Mouse (Mus musculus): ENCODE results near the gene Rpl41. TPM values are rescaled to one million over a fixed set of nuclear protein-coding genes. Genes with fewer than 3 reads are reported as not detected.

The Rpl41 gene
- polyA plus RNA-seq, 1 experiment from 2014 or later = 4,697 TPM

DNA sequence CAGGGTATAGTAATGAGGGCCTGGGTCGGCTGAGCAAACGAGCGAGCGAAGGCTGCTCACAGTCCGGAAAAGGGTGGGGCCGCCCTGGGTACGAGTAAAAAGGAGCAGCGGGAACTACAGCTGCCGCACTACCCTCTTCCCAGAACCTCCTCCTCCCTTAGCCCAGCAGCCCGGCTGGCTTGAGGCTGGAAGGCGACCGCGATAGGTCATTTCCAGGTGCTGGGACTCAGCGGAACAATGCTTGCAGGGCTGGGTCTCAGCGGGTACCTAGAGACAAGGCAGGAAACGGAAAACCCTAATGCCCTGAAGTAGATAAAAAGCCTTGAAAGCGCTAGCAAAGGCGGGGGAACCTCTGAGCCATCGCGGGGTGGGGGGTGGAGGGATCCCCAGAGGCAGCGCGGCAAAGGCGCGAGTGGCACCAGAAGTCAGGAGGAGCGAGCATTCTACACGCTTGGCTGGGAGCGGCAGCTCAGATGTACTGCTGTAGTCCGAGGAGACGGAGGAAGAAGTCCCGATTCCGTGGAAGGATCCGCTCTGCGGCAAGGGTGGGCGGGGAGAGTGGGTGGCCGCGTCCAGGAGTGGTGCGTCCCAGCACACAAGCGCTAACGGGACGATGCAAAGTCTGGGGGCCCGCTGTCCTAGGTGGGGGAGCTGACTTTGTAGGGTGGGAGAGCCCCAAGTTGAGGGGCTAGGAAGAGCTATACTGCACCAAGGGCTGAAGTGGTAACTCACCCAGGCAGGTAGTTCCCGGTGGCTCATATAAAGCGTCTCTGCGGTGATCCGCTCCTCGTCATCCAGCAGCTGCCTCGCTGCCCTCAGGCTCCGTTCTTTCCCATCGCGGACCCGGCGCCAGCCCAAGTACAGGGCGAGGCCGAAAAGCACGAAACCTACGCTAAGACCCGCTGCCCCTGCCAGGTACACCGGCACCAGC is 24.1 kb downstream of the Rpl41 start:
- H3K36me3 ChIP-seq (ENCODE audit: insufficient read depth) = peaks cover 12% of the 10 kb centered on the region; the same call in 1 of the 2 replicates
- no peaks in the 10 kb centered on the region for H3K9me3 ChIP-seq (ENCODE audit: low read depth, low read length)
- DNase-seq (peak; percentile 73), ATAC-seq (ENCODE audit: insufficient read depth) (peak; percentile 25)
- TF ChIP-seq CTCF (IDR thresholded peaks at IDR 0.05; ENCODE audit: low read depth) = no peak
- under 1% methylated on average over 58 of the region's 58 CpGs for WGBS
- H3K9ac ChIP-seq = peak overlapping the region; percentile 78
- peak overlapping the region; percentile 82 for H3K4me3 ChIP-seq (ENCODE audit: low read depth, low read length)
- H3K4me1 ChIP-seq (ENCODE audit: insufficient read depth) = no peaks in the 10 kb centered on the region
- peak overlapping the region; percentile 80 for H3K27ac ChIP-seq (ENCODE audit: low read depth)
- no peaks in the 10 kb centered on the region for H3K27me3 ChIP-seq (ENCODE audit: insufficient read depth, low read length)
- H3K4me2 ChIP-seq = peak overlapping the region; percentile 100

DNA sequence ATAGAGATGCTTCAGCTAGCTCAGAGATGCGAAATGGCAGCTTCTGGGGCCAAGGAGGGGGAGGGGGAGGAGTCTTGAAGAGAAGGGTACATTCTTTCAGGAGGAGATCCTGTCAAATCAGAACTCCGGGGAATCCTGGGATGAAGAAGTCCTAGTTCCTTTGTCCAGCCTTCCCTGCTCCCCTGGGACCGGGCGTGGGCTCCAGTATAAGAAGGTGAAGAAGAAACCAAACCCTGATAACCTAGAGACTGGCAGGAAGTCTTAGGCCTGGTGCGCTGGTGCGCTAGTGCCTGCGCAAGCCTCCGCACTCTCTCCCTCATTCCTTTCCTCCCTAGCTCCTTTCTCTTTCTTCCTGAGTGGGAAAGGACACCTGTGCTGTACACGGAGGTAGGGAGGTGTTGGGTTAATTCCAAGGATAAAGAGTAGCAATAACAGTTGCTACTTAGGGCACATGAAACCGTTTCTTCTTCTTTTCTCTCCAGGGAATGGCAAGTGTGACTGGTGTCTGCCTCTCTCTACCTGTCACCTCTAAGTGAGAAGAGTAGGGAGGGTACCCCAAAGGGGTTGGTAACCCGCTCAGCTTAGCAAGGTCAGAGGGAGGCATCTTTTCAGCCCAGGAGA is 24.9 kb downstream of the Rpl41 start:
- Histone ChIP-seq H3K27ac (ENCODE audit: low read depth) (no peak overlapping the region), H3K4me2 (peak overlapping the region; percentile 100), H3K27me3 (ENCODE audit: insufficient read depth, low read length) (no peaks in the 10 kb centered on the region), H3K4me3 (ENCODE audit: low read depth, low read length) (peak overlapping the region; percentile 82), H3K9me3 (ENCODE audit: low read depth, low read length) (no peaks in the 10 kb centered on the region), H3K36me3 (ENCODE audit: insufficient read depth) (peaks cover 17% of the 10 kb centered on the region), H3K4me1 (ENCODE audit: insufficient read depth) (no peaks in the 10 kb centered on the region), H3K9ac (peak overlapping the region; percentile 78)
- ATAC-seq (ENCODE audit: insufficient read depth) = no peak
- TF ChIP-seq CTCF (IDR thresholded peaks at IDR 0.05; ENCODE audit: low read depth) = no peak
- DNase-seq = no peak
- WGBS = 16% methylated on average over 11 of the region's 11 CpGs

DNA sequence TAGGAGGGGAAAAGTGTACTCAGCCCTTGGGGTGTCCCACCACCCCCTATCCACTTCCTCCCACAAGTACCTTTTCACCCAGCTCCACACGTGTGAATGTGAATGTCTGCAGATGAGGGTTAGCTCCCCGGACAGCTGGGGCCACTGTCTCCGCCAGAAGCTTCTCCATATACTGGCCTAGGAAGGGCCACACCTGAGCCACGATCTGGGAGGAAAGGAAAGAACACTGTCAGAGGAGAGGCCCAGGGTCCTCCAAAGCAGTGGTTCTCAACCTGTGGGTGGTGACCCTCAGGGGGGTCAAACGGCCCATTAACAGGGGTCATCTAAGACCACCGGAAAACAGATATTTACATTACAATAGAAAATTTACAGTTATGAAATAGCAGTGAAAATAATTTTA is 26.8 kb downstream of the Rpl41 start:
- H3K9me3 ChIP-seq (ENCODE audit: low read depth, low read length) = no peaks in the 10 kb centered on the region
- H3K4me2 ChIP-seq = no peak overlapping the region
- WGBS = 68% methylated on average over 6 of the region's 6 CpGs
- DNase-seq = no peak
- no peak overlapping the region for H3K27ac ChIP-seq (ENCODE audit: low read depth)
- no peak overlapping the region for H3K4me3 ChIP-seq (ENCODE audit: low read depth, low read length)
- H3K36me3 ChIP-seq (ENCODE audit: insufficient read depth) = peaks cover 22% of the 10 kb centered on the region
- H3K9ac ChIP-seq = no peak overlapping the region
- no peak for ATAC-seq (ENCODE audit: insufficient read depth)
- no peaks in the 10 kb centered on the region for H3K4me1 ChIP-seq (ENCODE audit: insufficient read depth)
- no peak for TF ChIP-seq CTCF (IDR thresholded peaks at IDR 0.05; ENCODE audit: low read depth)
- H3K27me3 ChIP-seq (ENCODE audit: insufficient read depth, low read length) = no peaks in the 10 kb centered on the region; the same call in 1 of the 2 replicates

- Histone ChIP-seq H3K9ac (no peak overlapping the region), H3K4me3 (ENCODE audit: low read depth, low read length) (no peak overlapping the region), H3K4me2 (no peak overlapping the region), H3K9me3 (ENCODE audit: low read depth, low read length) (no peaks in the 10 kb centered on the region), H3K4me1 (ENCODE audit: insufficient read depth) (no peaks in the 10 kb centered on the region), H3K36me3 (ENCODE audit: insufficient read depth) (peaks cover 22% of the 10 kb centered on the region), H3K27me3 (ENCODE audit: insufficient read depth, low read length) (peaks cover 10% of the 10 kb centered on the region; the same call in 1 of the 2 replicates), H3K27ac (ENCODE audit: low read depth) (no peak overlapping the region)
- ATAC-seq (ENCODE audit: insufficient read depth) (no peak), DNase-seq (no peak)
- WGBS = 82% methylated on average over 16 of the region's 16 CpGs
- TF ChIP-seq CTCF (IDR thresholded peaks at IDR 0.05; ENCODE audit: low read depth) = no peak
Observed at GRCm38 (mm10) chr10:128520591-128520990, 28.5 kb downstream of the Rpl41 start.

GRCm38 (mm10) chr10:128518833-128519232 is 30.3 kb downstream of the Rpl41 start:
- Histone ChIP-seq H3K4me2 (no peak overlapping the region), H3K9me3 (ENCODE audit: low read depth, low read length) (no peaks in the 10 kb centered on the region), H3K9ac (no peak overlapping the region), H3K4me1 (ENCODE audit: insufficient read depth) (no peaks in the 10 kb centered on the region), H3K36me3 (ENCODE audit: insufficient read depth) (peaks cover 27% of the 10 kb centered on the region), H3K27ac (ENCODE audit: low read depth) (no peak overlapping the region), H3K27me3 (ENCODE audit: insufficient read depth, low read length) (peaks cover 10% of the 10 kb centered on the region; the same call in 1 of the 2 replicates), H3K4me3 (ENCODE audit: low read depth, low read length) (no peak overlapping the region)
- TF ChIP-seq CTCF (IDR thresholded peaks at IDR 0.05; ENCODE audit: low read depth) = peak; percentile 53
- WGBS = 75% methylated on average over 7 of the region's 7 CpGs
- ATAC-seq (ENCODE audit: insufficient read depth) = no peak
- DNase-seq = peak; percentile 43

DNA sequence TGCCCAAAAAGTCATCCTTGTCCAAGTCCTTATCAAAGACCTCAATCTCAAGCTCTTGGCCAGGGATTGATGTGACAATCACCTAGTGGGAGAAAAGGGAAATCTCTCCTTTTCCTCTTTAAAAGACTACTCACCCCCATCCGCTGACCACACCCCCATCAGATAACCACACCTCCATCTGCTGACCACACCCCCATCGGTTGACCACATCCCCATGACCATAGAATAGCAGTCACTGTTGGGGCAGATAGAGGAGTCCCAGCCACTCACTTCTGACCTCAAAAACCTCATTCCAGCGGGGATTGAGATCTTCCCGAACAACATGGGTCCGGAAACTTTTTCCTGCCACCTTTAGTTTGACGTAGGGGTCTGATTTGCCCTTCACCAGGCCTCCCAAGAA is 32.4 kb downstream of the Rpl41 start:
- H3K9ac ChIP-seq = no peak overlapping the region
- no peaks in the 10 kb centered on the region for H3K9me3 ChIP-seq (ENCODE audit: low read depth, low read length)
- peaks cover 32% of the 10 kb centered on the region for H3K36me3 ChIP-seq (ENCODE audit: insufficient read depth)
- no peak overlapping the region for H3K4me2 ChIP-seq
- H3K27me3 ChIP-seq (ENCODE audit: insufficient read depth, low read length) = peaks cover 10% of the 10 kb centered on the region; the same call in 1 of the 2 replicates
- H3K27ac ChIP-seq (ENCODE audit: low read depth) = no peak overlapping the region
- no peaks in the 10 kb centered on the region for H3K4me1 ChIP-seq (ENCODE audit: insufficient read depth)
- H3K4me3 ChIP-seq (ENCODE audit: low read depth, low read length) = no peak overlapping the region
- no peak for TF ChIP-seq CTCF (IDR thresholded peaks at IDR 0.05; ENCODE audit: low read depth)
- ATAC-seq (ENCODE audit: insufficient read depth) = 0 out of 2 replicates have a peak, but pooled peaks have one; percentile 45
- WGBS = 34% methylated on average over 6 of the region's 6 CpGs
- DNase-seq = no peak

DNA sequence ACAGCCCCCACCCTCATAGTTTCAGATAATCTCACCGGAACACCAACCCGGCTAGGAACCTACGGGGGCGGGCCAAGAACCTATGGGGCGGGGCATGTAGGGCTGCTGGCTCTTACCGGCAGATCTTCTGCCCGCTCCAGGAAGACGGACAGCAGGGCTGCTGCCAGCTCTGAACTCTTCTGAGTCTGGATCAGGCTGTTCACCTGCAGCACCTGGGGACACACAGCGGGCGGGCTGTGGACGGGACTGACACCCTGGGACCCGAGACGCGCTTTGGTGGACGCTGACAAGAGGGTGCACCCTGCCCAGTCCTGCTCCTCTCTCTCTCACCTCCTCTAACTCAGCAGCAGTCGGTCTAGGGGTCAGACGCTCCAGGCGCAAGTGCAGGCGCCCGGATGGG is 33.1 kb downstream of the Rpl41 start:
- Histone ChIP-seq H3K4me3 (ENCODE audit: low read depth, low read length) (no peak overlapping the region), H3K4me2 (no peak overlapping the region), H3K27ac (ENCODE audit: low read depth) (no peak overlapping the region), H3K9me3 (ENCODE audit: low read depth, low read length) (no peaks in the 10 kb centered on the region), H3K9ac (no peak overlapping the region; the same call in 1 of the 2 replicates), H3K27me3 (ENCODE audit: insufficient read depth, low read length) (peaks cover 10% of the 10 kb centered on the region; the same call in 1 of the 2 replicates), H3K36me3 (ENCODE audit: insufficient read depth) (peaks cover 34% of the 10 kb centered on the region), H3K4me1 (ENCODE audit: insufficient read depth) (no peaks in the 10 kb centered on the region)
- ATAC-seq (ENCODE audit: insufficient read depth) (no peak), DNase-seq (no peak)
- 26% methylated on average over 20 of the region's 20 CpGs for WGBS
- TF ChIP-seq CTCF (IDR thresholded peaks at IDR 0.05; ENCODE audit: low read depth) = no peak
